Comparison of ENCODE assay signal across 7 mouse cellular contexts in genomic region chr3:99233393-99234318, GRCm38 (mm10). TPM values are rescaled to one million over a fixed set of nuclear protein-coding genes. Genes with fewer than 3 reads are reported as not detected.
DNase-seq lines count a peak whose midpoint lies in the region; ATAC-seq and TF ChIP-seq lines count a peak whose summit lies in the region.

No protein-coding gene starts in this region.

- TF ChIP-seq CTCF in liver, embryonic 14.5 days (IDR thresholded peaks at IDR 0.05; ENCODE audit: low read depth) = 0 out of 2 replicates have a peak, but pooled peaks have one; percentile 33

- no peak for TF ChIP-seq EP300 in liver, embryonic 14.5 days (IDR thresholded peaks at IDR 0.05; ENCODE audit: low read depth)

- peak; percentile 73 for DNase-seq in 416B (ENCODE audit: low read depth)
- peak; percentile 30 to 58 for DNase-seq in CD8-positive naive resting alpha-beta T cell, adult 2 months (ENCODE audit: low read depth in 2 of 2, low spot score in 2 of 2)
- DNase-seq in cerebellum, adult 11-12 months = peak; percentile 12
- DNase-seq in liver, embryonic 14.5 days (ENCODE audit: low read depth in 3 of 3, low spot score in 3 of 3) = peak; percentile 4 to 10 (median 9)

- peaks cover 7% of the 10 kb centered on the region for H3K4me1 ChIP-seq in forebrain, embryonic 16.5 days (replicated peaks; ENCODE audit: control insufficient read depth, insufficient read depth, low read length)
- H3K4me1 ChIP-seq in intestine, embryonic 15.5 days (replicated peaks) = 0 out of 2 replicates have a peak, but pooled peaks cover 3% of the 10 kb centered on the region
- H3K4me1 ChIP-seq in liver, embryonic 14.5 days (replicated peaks; ENCODE audit: control insufficient read depth in 2 of 2, insufficient read depth in 2 of 2, low read length in 1 of 2) = 0 out of 4 replicates have a peak, but pooled peaks cover 0 to 3% of the 10 kb centered on the region in 2 experiments
- H3K4me1 ChIP-seq in neural tube, embryonic 12.5 days = 0 out of 2 replicates have a peak, but pooled peaks cover 4% of the 10 kb centered on the region

- 11% methylated on average over 20 of the region's 20 CpGs for WGBS in forebrain, embryonic 16.5 days
- 6% methylated on average over 20 of the region's 20 CpGs for WGBS in intestine, embryonic 15.5 days
- 4% methylated on average over 20 of the region's 20 CpGs for WGBS in liver, embryonic 14.5 days (ENCODE audit: insufficient replicate concordance)
- 5% methylated on average over 20 of the region's 20 CpGs for WGBS in neural tube, embryonic 12.5 days

- H3K27ac ChIP-seq in forebrain, embryonic 16.5 days (ENCODE audit: low read length) = no peak overlapping the region
- no peak overlapping the region for H3K27ac ChIP-seq in intestine, embryonic 15.5 days
- H3K27ac ChIP-seq in liver, embryonic 14.5 days = no peak overlapping the region
- no peak overlapping the region for H3K27ac ChIP-seq in neural tube, embryonic 12.5 days

- H3K4me2 ChIP-seq in forebrain, embryonic 16.5 days (ENCODE audit: low read length) = peak overlapping the region; percentile 28
- peak overlapping the region; percentile 46 for H3K4me2 ChIP-seq in intestine, embryonic 15.5 days (replicated peaks)
- peak overlapping the region; percentile 22; the same call in 1 of the 2 replicates for H3K4me2 ChIP-seq in liver, embryonic 14.5 days (ENCODE audit: low read depth)
- H3K4me2 ChIP-seq in neural tube, embryonic 12.5 days (replicated peaks) = peak overlapping the region; percentile 36

- H3K9ac ChIP-seq in forebrain, embryonic 16.5 days (replicated peaks; ENCODE audit: low read depth, low read length) = no peak overlapping the region
- no peak overlapping the region for H3K9ac ChIP-seq in intestine, embryonic 15.5 days
- H3K9ac ChIP-seq in liver, embryonic 14.5 days (replicated peaks) = no peak overlapping the region
- no peak overlapping the region for H3K9ac ChIP-seq in neural tube, embryonic 12.5 days

- H3K27me3 ChIP-seq in forebrain, embryonic 16.5 days (replicated peaks; ENCODE audit: control insufficient read depth, insufficient read depth, low read length) = peaks cover 63% of the 10 kb centered on the region
- peaks cover 45% of the 10 kb centered on the region for H3K27me3 ChIP-seq in intestine, embryonic 15.5 days (replicated peaks)
- peaks cover 54% of the 10 kb centered on the region for H3K27me3 ChIP-seq in liver, embryonic 14.5 days (ENCODE audit: control insufficient read depth, insufficient read depth, low read length)
- peaks cover 61% of the 10 kb centered on the region for H3K27me3 ChIP-seq in neural tube, embryonic 12.5 days (replicated peaks)

- no peaks in the 10 kb centered on the region for H3K9me3 ChIP-seq in forebrain, embryonic 16.5 days (ENCODE audit: control insufficient read depth, low read length)
- H3K9me3 ChIP-seq in intestine, embryonic 15.5 days = no peaks in the 10 kb centered on the region
- H3K9me3 ChIP-seq in liver, embryonic 14.5 days (ENCODE audit: control insufficient read depth, low read length) = no peaks in the 10 kb centered on the region
- H3K9me3 ChIP-seq in neural tube, embryonic 12.5 days = no peaks in the 10 kb centered on the region

- H3K36me3 ChIP-seq in forebrain, embryonic 16.5 days (ENCODE audit: control insufficient read depth, insufficient read depth) = no peaks in the 10 kb centered on the region
- no peaks in the 10 kb centered on the region for H3K36me3 ChIP-seq in intestine, embryonic 15.5 days
- H3K36me3 ChIP-seq in liver, embryonic 14.5 days (replicated peaks; ENCODE audit: control insufficient read depth, insufficient read depth, low read depth) = no peaks in the 10 kb centered on the region
- H3K36me3 ChIP-seq in neural tube, embryonic 12.5 days = no peaks in the 10 kb centered on the region

- ATAC-seq in forebrain, embryonic 16.5 days = no peak
- peak; percentile 47 for ATAC-seq in intestine, embryonic 15.5 days
- no peak for ATAC-seq in liver, embryonic 14.5 days (ENCODE audit: insufficient read depth)
- ATAC-seq in neural tube, embryonic 12.5 days (ENCODE audit: low FRiP score, low read depth) = peak; percentile 51

- H3K4me3 ChIP-seq in forebrain, embryonic 16.5 days (replicated peaks; ENCODE audit: low read length) = peak overlapping the region; percentile 9; the same call in 1 of the 2 replicates
- peak overlapping the region; percentile 18 for H3K4me3 ChIP-seq in intestine, embryonic 15.5 days (replicated peaks)
- no peak overlapping the region; a peak in 1 of 4 replicates for H3K4me3 ChIP-seq in liver, embryonic 14.5 days (ENCODE audit: insufficient read depth in 1 of 2, low read depth in 2 of 2, low read length in 2 of 2)
- H3K4me3 ChIP-seq in neural tube, embryonic 12.5 days = 0 out of 2 replicates have a peak overlapping the region, but pooled peaks have one; percentile 11

RNA-seq across cellular contexts. Expression of gene Tbx15, which starts 6.5 kb away (rescaled TPM):
- polyA plus RNA-seq in forebrain, embryonic 16.5 days (2015; fragmentation: Nextera tagmentation; extraction: Ambion mirVana) = 0.73 and 0.79 TPM in 2 replicates
- polyA plus RNA-seq in intestine, embryonic 15.5 days (2015; fragmentation: Nextera tagmentation; extraction: Ambion mirVana) = 0.04 TPM in 2 replicates
- 0.02 and 0.06 TPM in 2 replicates for polyA plus RNA-seq in liver, embryonic 14.5 days (2012; rRNA removed)
- not detected in 2 replicates for polyA plus RNA-seq in liver, embryonic 14.5 days (2014; fragmentation: Nextera tagmentation; extraction: Ambion mirVana)
- 1.6 and 2.7 TPM in 2 replicates for polyA plus RNA-seq in neural tube, embryonic 12.5 days (2016; fragmentation: Nextera tagmentation; extraction: Ambion mirVana)

Comparison
In these comparisons a context has a peak if more than half of its experiments do, and no peak if none do; other contexts are left out.
1. DNase-seq: peak in every context shown above with its lines; median percentile 73 in 416B; 44 in CD8-positive naive resting alpha-beta T cell, adult 2 months; 12 in cerebellum, adult 11-12 months; 9 in liver, embryonic 14.5 days.
2. ATAC-seq: peak in intestine, embryonic 15.5 days (single experiment) and neural tube, embryonic 12.5 days (single experiment); none in forebrain, embryonic 16.5 days (single experiment) and liver, embryonic 14.5 days (single experiment).
3. H3K4me3 ChIP-seq: peak in forebrain, embryonic 16.5 days (single experiment), intestine, embryonic 15.5 days (single experiment) and neural tube, embryonic 12.5 days (single experiment); none in liver, embryonic 14.5 days (0 of 2).
4. Peak in every context shown above with its lines, with median percentiles within 50 percentile points of each other: H3K4me2 ChIP-seq.